Mouse (Mus musculus) liver, postnatal 0 days (tissue): Measurements from ENCODE around the gene Carm1.

Source experiments
- CTCF ChIP-seq: sonication (generic); IDR thresholded peaks from 2 replicates; pipeline ENCODE4 v1.5.1; 2016; ENCODE audit warnings: antibody characterized with exemption, low read depth
- EP300 ChIP-seq: IDR thresholded peaks from 2 replicates; pipeline ENCODE4 v1.6.1; 2016; ENCODE audit warnings: antibody characterized with exemption, low read depth, mild to moderate bottlenecking

GRCm38 (mm10) chr9:21545351-21545915, 1.3 kb upstream of the Carm1 start:
- TF ChIP-seq CTCF (no peak), EP300 (no peak)
